Mouse (Mus musculus) lung, postnatal 14 days (tissue): ENCODE data around the gene Zswim2.
"Not testable (repeated sequence)": the region's sequence is repeated elsewhere in the genome, so short reads cannot be mapped to it uniquely, and the experiment has no call there.

Experiments used
- DNase-seq: peaks from one replicate; pipeline ENCODE4 v3.0.0; 2021

Gene Zswim2

DNA sequence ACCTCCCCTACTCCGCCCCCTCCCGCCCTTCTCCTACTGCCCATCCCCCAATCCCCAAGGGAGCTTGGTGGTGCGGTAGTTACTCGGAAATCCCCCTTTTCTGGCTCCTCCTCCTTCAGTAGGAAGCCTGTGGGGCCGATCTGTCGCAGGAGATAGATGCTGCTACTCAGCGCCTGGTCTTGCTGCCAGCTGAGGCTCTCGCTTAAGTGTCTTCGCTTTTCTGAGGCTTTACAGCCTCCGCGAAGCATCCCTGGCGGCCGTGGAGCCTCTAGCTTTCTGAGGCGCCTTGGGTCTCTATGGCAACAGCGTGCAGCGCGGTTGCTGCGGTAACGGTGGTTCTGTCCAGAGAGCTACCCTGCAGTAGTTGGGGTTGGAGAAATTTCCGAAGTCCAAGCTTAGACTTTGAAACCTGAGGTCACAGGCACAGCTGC lies at the start of gene Zswim2:
Zswim2 (minus strand) TSS at position 298 of the 431 bp plus-strand sequence.
- no peak for DNase-seq

DNA sequence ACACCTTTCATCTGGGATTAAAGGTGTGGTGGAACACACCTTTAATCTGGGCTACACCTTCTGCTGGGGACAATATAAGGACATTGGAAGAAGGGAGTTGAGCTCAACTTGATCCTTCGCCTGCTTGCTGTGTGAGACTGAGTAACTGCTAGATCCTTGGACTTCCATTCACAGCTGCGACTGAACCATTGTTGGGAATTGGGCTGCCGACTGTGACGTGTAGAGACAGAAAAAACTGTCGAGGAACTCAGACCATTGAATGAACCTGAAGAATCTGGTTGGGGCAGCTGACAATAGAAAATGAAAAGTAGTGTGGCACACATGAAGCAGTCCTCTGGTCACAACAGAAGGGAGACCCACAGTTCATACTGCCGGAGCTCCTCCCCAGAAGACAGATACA lies 49.2 kb upstream of the Zswim2 start, which contains the start of gene Gm13691:
Gm13691 (plus strand) TSS at position 301 of the 400 bp plus-strand sequence.
- not testable (repeated sequence) for DNase-seq

DNA sequence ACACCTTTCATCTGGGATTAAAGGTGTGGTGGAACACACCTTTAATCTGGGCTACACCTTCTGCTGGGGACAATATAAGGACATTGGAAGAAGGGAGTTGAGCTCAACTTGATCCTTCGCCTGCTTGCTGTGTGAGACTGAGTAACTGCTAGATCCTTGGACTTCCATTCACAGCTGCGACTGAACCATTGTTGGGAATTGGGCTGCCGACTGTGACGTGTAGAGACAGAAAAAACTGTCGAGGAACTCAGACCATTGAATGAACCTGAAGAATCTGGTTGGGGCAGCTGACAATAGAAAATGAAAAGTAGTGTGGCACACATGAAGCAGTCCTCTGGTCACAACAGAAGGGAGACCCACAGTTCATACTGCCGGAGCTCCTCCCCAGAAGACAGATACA lies 43.4 kb upstream of the Zswim2 start, which contains the start of gene Gm13697:
Gm13697 (plus strand) TSS at position 301 of the 400 bp plus-strand sequence.
- DNase-seq, result not testable (repeated sequence)

DNA sequence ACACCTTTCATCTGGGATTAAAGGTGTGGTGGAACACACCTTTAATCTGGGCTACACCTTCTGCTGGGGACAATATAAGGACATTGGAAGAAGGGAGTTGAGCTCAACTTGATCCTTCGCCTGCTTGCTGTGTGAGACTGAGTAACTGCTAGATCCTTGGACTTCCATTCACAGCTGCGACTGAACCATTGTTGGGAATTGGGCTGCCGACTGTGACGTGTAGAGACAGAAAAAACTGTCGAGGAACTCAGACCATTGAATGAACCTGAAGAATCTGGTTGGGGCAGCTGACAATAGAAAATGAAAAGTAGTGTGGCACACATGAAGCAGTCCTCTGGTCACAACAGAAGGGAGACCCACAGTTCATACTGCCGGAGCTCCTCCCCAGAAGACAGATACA lies 37.6 kb upstream of the Zswim2 start, which contains the start of gene Gm13694:
Gm13694 (plus strand) TSS at position 301 of the 400 bp plus-strand sequence.
- not testable (repeated sequence) for DNase-seq

DNA sequence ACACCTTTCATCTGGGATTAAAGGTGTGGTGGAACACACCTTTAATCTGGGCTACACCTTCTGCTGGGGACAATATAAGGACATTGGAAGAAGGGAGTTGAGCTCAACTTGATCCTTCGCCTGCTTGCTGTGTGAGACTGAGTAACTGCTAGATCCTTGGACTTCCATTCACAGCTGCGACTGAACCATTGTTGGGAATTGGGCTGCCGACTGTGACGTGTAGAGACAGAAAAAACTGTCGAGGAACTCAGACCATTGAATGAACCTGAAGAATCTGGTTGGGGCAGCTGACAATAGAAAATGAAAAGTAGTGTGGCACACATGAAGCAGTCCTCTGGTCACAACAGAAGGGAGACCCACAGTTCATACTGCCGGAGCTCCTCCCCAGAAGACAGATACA lies 31.8 kb upstream of the Zswim2 start, which contains the start of gene Gm13696:
Gm13696 (plus strand) TSS at position 301 of the 400 bp plus-strand sequence.
- not testable (repeated sequence) for DNase-seq

DNA sequence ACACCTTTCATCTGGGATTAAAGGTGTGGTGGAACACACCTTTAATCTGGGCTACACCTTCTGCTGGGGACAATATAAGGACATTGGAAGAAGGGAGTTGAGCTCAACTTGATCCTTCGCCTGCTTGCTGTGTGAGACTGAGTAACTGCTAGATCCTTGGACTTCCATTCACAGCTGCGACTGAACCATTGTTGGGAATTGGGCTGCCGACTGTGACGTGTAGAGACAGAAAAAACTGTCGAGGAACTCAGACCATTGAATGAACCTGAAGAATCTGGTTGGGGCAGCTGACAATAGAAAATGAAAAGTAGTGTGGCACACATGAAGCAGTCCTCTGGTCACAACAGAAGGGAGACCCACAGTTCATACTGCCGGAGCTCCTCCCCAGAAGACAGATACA lies 26.0 kb upstream of the Zswim2 start, which contains the start of gene Gm13695:
Gm13695 (plus strand) TSS at position 301 of the 400 bp plus-strand sequence.
- not testable (repeated sequence) for DNase-seq

DNA sequence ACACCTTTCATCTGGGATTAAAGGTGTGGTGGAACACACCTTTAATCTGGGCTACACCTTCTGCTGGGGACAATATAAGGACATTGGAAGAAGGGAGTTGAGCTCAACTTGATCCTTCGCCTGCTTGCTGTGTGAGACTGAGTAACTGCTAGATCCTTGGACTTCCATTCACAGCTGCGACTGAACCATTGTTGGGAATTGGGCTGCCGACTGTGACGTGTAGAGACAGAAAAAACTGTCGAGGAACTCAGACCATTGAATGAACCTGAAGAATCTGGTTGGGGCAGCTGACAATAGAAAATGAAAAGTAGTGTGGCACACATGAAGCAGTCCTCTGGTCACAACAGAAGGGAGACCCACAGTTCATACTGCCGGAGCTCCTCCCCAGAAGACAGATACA lies 20.2 kb upstream of the Zswim2 start, which contains the start of gene Gm13693:
Gm13693 (plus strand) TSS at position 301 of the 400 bp plus-strand sequence.
- DNase-seq, result not testable (repeated sequence)

DNA sequence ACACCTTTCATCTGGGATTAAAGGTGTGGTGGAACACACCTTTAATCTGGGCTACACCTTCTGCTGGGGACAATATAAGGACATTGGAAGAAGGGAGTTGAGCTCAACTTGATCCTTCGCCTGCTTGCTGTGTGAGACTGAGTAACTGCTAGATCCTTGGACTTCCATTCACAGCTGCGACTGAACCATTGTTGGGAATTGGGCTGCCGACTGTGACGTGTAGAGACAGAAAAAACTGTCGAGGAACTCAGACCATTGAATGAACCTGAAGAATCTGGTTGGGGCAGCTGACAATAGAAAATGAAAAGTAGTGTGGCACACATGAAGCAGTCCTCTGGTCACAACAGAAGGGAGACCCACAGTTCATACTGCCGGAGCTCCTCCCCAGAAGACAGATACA lies 14.4 kb upstream of the Zswim2 start, which contains the start of gene Gm13698:
Gm13698 (plus strand) TSS at position 301 of the 400 bp plus-strand sequence.
- not testable (repeated sequence) for DNase-seq

DNA sequence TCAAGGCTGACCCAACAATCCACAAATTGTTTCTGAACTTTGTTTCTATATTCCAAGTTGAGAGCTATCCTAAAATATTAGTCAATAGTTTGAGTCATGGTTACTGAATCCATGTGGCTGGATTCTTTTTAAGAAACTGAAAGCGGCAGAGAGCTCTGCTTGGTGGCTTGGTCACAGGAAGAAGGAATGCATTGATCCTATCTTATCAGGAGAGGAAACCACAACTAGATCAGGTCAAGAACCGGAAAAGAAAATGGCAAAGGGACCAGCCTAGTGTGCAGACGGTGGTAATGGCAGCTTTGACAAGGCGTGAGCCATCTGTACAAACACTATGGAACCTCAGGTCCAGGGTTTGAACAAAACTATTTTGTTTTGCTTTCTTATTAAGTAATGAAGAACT lies 764 bp upstream of the Zswim2 start:
- no peak for DNase-seq

DNA sequence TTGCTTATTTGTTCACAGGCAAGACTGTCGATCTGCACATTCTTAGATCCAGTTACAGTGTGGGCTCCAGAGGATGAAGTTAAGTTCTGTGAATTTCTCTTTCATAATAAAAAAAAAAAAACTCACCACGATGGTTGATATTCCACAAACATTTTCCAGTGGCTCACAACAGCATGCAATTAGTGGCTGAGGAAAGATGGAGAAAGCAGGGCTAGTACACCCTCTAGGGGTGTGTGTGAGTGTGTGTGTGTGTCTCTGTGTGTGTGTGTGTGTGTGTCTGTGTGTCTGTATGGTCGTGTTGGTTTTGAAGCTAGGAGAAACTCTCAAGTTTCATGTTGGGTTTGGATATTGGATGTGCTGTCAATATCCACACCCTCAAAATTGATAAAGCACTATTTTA lies 350 bp upstream of the Zswim2 start:
- DNase-seq, result no peak

DNA sequence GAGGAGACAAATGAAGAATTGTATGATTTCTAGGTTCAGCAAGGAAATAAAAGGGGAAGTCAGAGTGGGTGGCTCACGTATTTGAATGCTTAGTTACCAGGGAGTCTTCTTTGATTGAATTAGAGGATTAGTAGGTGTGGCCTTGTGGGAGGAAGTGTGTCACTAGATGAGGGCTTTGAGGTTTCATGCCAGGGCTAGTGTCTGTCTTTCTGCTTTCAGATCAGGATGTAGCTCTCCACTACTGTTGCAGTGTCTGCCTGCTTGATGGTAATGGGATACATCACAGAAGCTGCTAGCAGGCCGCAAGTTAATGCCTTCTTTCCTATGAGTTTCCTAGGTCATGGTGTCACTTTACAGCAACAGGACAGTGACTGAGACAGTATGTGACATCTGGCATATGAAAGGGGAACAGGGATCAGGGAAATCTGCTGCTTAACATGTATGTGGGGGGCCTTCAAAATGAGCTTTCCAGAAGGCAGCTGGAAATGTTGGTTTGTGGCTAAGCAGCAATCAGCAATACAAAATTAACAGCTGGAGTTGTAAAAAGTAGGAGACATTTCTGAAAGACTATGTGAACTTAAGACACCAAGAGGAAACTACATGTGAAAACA lies 11.4 kb downstream of the Zswim2 start:
- DNase-seq, result no peak

DNA sequence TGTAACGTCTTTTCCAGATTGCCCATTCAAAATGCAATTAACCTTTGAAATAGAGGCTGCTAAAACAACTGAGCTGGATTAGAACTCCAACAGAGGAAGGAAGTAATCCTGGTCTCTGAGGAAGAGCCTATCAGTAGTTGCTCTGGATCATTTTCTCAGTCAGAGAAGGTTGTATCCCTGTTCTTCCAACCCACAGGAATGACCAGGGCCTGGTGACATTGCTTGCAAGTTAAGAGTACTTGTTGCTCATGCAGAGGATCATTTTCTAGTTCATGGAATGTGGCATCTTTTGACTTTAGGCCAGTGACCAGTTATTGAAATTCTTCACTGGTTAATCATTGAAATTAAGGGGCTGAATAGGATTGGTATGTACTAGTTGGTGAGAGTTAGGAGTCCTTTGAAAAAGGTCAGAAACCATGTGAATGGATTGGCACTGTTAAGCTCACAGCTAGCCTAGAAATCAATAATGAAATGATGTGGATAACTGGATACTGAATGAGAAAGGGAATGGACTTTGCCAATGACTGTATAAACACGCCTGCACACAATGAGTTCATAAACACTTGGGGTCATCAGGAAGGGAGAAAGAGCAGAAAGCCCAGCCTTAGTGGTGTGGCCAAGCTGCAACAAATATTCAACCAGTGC lies 39.0 kb downstream of the Zswim2 start:
- no peak for DNase-seq

DNA sequence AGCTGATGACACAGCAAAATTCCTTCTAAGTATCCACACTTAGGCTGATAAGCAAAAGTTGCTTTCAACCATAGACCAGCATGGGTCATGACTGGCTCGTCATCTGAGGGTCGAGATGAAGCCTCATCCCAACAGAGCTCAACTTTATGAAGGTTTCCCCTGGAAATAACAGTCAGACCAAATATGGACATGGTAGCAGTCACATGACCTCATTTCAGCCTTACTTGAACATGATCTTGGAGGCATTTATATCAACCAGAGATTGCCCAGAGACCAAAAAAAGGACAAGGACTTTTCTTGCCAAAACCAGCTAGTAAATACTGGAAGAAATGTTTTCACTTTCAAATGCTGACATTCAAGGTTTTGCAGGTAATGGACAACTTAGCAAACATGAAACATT lies 47.3 kb downstream of the Zswim2 start:
- DNase-seq, result no peak

DNA sequence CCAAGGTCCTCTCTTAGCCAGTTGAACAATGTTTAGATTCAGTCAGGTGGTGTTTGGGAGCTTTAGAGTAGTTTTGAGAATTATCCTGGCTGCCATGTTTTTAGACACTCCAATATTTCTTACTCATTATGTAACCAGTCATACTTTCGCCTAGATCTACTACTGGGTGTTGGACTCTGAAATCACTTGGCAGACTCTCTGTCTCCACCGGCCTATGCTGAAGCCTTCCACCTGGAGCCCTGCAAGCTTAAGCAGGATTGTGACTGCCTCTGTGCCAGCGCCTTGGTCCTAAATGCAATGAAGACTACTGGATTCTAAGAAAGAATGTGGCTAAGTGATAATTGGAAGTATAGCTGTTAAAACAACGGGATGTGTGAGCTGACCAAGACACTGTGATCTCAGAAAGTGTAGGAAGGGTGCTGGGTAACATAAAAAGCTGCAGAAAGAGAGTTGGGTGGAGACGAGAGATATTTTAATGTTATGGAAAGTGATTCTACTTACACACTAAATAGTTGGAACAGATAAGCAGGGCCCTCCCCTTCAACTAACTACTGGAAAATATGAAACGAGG lies 57.1 kb downstream of the Zswim2 start:
- DNase-seq, result no peak
